Mouse (Mus musculus) adrenal gland, postnatal 10 days (tissue): Measurements from ENCODE around the gene Trpc4. TPM values are rescaled to one million over a fixed set of nuclear protein-coding genes. Genes with fewer than 3 reads are reported as not detected.

Source experiments
- DNase-seq: peaks from one replicate; pipeline ENCODE4 v3.0.0; 2021; ENCODE audit warnings: mixed read lengths
- total RNA-seq, 2 experiments: library from RNA; stranded (reverse); gene quantifications; 2 replicates each; pipeline ENCODE4 v1.2.3; 2021

Trpc4 gene
- total RNA-seq, 2 experiments from 2014 or later: 0.39 to 0.67 TPM

DNA sequence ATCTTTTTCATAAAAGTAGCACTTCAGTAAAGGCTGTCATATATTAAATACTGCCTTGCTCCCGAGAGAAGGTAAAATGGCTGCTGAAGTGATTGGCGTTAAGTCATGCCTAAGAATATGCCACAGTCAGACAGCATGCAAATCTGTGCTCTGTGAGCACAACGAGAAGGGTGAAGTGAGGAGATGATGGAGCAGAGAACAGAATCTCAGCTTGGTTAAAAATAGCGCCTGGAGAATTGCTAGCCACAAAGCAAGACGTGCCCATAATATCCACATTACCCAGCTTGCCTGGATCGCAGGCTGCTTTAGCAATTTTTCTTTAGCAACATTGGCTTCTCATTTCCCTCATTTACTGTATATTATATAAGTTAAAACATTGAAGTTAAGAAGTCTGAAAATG lies 113.3 kb downstream of the Trpc4 start:
- no peak for DNase-seq

GRCm38 (mm10) chr3:54274651-54275050 lies 118.8 kb downstream of the Trpc4 start:
- DNase-seq: no peak

- no peak for DNase-seq
Measured at GRCm38 (mm10) chr3:54289731-54290130, 133.9 kb downstream of the Trpc4 start.

- DNase-seq: no peak
Measured at GRCm38 (mm10) chr3:54310604-54311003, 154.8 kb downstream of the Trpc4 start.

DNA sequence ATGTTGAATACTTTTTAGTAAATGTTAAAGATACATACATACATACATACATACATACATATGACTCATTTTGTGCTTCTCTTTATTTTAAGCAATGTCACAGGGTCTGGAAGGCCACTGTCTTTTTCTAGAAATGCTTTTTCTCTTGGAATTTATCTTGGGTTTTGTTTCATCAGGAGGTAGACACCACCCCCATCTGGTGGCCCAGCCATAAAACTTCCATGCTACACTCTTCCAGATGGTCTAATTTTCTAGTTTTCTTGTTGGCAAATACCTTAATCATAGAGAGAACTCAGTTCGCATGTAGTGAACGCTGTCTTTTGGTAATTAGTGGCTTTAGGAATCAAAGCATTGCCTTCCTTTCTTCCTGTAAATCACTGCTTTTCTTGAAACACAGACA lies 158.2 kb downstream of the Trpc4 start:
- no peak for DNase-seq

GRCm38 (mm10) chr3:54352891-54353652 lies 197.2 kb downstream of the Trpc4 start:
- peak; percentile 86 for DNase-seq

DNA sequence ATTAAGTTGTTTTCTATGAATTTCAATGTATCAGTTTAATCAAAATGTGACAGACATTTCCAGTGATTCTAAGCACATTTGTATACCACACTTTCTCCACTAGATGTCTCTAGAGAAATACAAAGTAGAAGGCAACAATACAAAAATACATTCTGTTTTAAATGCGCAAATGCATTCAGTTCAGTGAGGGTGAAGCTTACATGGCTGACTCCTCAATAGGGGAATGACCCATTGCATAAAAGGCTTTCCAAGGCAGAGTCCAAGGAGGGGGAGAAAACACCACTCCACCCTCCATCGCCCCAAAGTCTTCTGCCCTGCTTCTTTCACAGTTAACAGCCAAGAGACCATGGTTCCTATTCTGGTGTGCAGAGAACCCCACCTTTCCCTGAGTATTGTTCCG lies 201.7 kb downstream of the Trpc4 start:
- DNase-seq: peak; percentile 5

GRCm38 (mm10) chr3:54358463-54359189 lies 202.8 kb downstream of the Trpc4 start:
- peak; percentile 70 for DNase-seq

GRCm38 (mm10) chr3:54360897-54361296 lies 205.1 kb downstream of the Trpc4 start, which contains the start of gene Postn:
Gene Postn (plus strand): TSS chr3:54361109.
- DNase-seq: peak; percentile 28

DNA sequence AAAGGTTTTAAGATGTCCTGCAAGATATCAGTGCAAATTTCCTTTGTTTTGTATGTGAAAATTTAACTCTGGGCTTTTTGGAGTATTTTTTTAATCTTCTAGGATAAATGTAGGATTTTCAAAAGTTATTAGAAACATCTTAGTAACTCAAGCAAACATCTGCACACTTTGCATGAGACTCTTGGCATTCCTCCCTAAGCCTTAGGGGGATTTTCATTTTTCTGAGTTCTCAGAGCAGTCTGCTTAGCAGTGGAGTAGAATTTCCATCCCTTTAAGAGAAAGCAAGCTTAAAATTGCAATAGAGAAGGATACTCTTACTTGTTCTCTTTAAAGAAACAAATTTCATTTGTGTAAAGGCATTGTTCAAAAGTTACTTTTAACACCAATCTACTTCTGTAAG lies 205.8 kb downstream of the Trpc4 start:
- DNase-seq: no peak

Other genes starting within 250 kb of the Trpc4 start
- gene Postn, start 205.1 kb downstream of the Trpc4 start, total RNA-seq: 100 to 1,000 TPM; 324 to 361 TPM